Mouse (Mus musculus) gonadal fat pad, adult 2 months (tissue): ENCODE results near the gene Zfp706. TPM values are rescaled to one million over a fixed set of nuclear protein-coding genes. Genes with fewer than 3 reads are reported as not detected.

Source experiments
- DNase-seq: peaks from one replicate; pipeline ENCODE4 v3.0.0-alpha.2; 2012; ENCODE audit warnings: low read depth
- polyA plus RNA-seq: library from polyadenylated mRNA; depleted of rRNA; stranded (reverse); fragments of >200 nt; gene quantifications from 2 replicates; pipeline ENCODE4 v1.2.3, GENCODE M21; 2012

Zfp706 gene
- polyA plus RNA-seq, 1 experiment, result 28.5 TPM

GRCm38 (mm10) chr15:36979159-36979487 is 28.4 kb downstream of the Zfp706 start:
- DNase-seq, result no peak

GRCm38 (mm10) chr15:36977823-36978222 is 29.8 kb downstream of the Zfp706 start:
- no peak for DNase-seq

GRCm38 (mm10) chr15:36975690-36976089 is 31.9 kb downstream of the Zfp706 start:
- no peak for DNase-seq

GRCm38 (mm10) chr15:36975256-36975620 is 32.3 kb downstream of the Zfp706 start:
- DNase-seq, result no peak

- no peak for DNase-seq
Measured at GRCm38 (mm10) chr15:36974614-36975255, 32.8 kb downstream of the Zfp706 start.

- no peak for DNase-seq
Measured at GRCm38 (mm10) chr15:36973714-36974113, 33.9 kb downstream of the Zfp706 start.

GRCm38 (mm10) chr15:36973290-36973689 is 34.3 kb downstream of the Zfp706 start:
- no peak for DNase-seq

- DNase-seq, result no peak
Measured at GRCm38 (mm10) chr15:36969794-36970193, 37.8 kb downstream of the Zfp706 start.

GRCm38 (mm10) chr15:36968295-36968694 is 39.3 kb downstream of the Zfp706 start:
- DNase-seq, result no peak

GRCm38 (mm10) chr15:36967381-36968211 is 40.0 kb downstream of the Zfp706 start:
- DNase-seq, result no peak

- DNase-seq, result no peak
Measured at GRCm38 (mm10) chr15:36966940-36967339, 40.6 kb downstream of the Zfp706 start.

- DNase-seq, result no peak
Measured at GRCm38 (mm10) chr15:36966466-36966865, 41.1 kb downstream of the Zfp706 start.

- DNase-seq, result no peak
Measured at GRCm38 (mm10) chr15:36965743-36966142, 41.8 kb downstream of the Zfp706 start.

GRCm38 (mm10) chr15:36962931-36963330 is 44.6 kb downstream of the Zfp706 start:
- DNase-seq, result no peak

- DNase-seq, result no peak
Measured at GRCm38 (mm10) chr15:36960876-36961237, 46.7 kb downstream of the Zfp706 start.

GRCm38 (mm10) chr15:36960010-36960875 is 47.3 kb downstream of the Zfp706 start:
- DNase-seq, result peak; percentile 85

GRCm38 (mm10) chr15:36956221-36956620 is 51.4 kb downstream of the Zfp706 start:
- DNase-seq, result no peak

GRCm38 (mm10) chr15:36950258-36950657 is 57.3 kb downstream of the Zfp706 start:
- no peak for DNase-seq

GRCm38 (mm10) chr15:36948866-36949546 is 58.6 kb downstream of the Zfp706 start:
- DNase-seq, result no peak
